Mouse (Mus musculus) neural tube, embryonic 14.5 days (tissue): ENCODE data around the gene Gm20905. TPM values are rescaled to one million over a fixed set of nuclear protein-coding genes. Genes with fewer than 3 reads are reported as not detected.
"Not testable (repeated sequence)": the region's sequence is repeated elsewhere in the genome, so short reads cannot be mapped to it uniquely, and the experiment has no call there.

ENCODE experiments used
- ATAC-seq: fragments of 200-750 bp; cut with Nextera tagmentation; 2 replicates; pipeline ENCODE4 v1.8.0; 2017; ENCODE audit warnings: low read depth, mild to moderate bottlenecking, moderate TSS enrichment, moderate library complexity
- H3K27ac ChIP-seq: fragments of 300-500 bp; sonication (generic); 2 replicates; pipeline ENCODE4 v1.5.1; 2014; ENCODE audit warnings: low read depth, mild to moderate bottlenecking, control low read depth, low read length, moderate library complexity, mixed read lengths
- H3K27me3 ChIP-seq: fragments of 300-500 bp; sonication (generic); 2 replicates; pipeline ENCODE4 v1.6.1; 2014; ENCODE audit warnings: low read length; ENCODE audit not compliant: control insufficient read depth, insufficient read depth
- H3K36me3 ChIP-seq: fragments of 300-500 bp; sonication (generic); 2 replicates; pipeline ENCODE4 v1.6.1; 2014; ENCODE audit warnings: low read length, mixed read lengths; ENCODE audit not compliant: control insufficient read depth, insufficient read depth
- H3K4me1 ChIP-seq: fragments of 300-500 bp; sonication (generic); 2 replicates; pipeline ENCODE4 v1.6.1; 2014; ENCODE audit warnings: low read length; ENCODE audit not compliant: control insufficient read depth, insufficient read depth
- H3K4me2 ChIP-seq: fragments of 300-500 bp; sonication (generic); 2 replicates; pipeline ENCODE4 v1.6.1; 2014; ENCODE audit warnings: mild to moderate bottlenecking, low read depth, low read length, control low read depth
- H3K4me3 ChIP-seq: fragments of 300-500 bp; sonication (generic); 2 replicates; pipeline ENCODE4 v1.5.1; 2014; ENCODE audit warnings: low read depth, low read length, control low read depth, mixed read lengths
- H3K9ac ChIP-seq: fragments of 300-500 bp; sonication (generic); replicated peaks from 2 replicates; pipeline ENCODE4 v1.6.1; 2014; ENCODE audit warnings: low read depth, mild to moderate bottlenecking, control low read depth, low read length, mixed read lengths
- H3K9me3 ChIP-seq: fragments of 300-500 bp; sonication (generic); 2 replicates; pipeline ENCODE4 v1.6.1; 2016; ENCODE audit warnings: low read length; ENCODE audit not compliant: control insufficient read depth
- WGBS: fragments of 180-500 bp; shearing (Covaris S2); extraction: QIAGEN DNeasy Blood & Tissue Kit; methylation state at CpG from one replicate; pipeline ENCODE4 v1.1.7; 2014; 5-methylcytosine and 5-hydroxymethylcytosine counted together
- polyA plus RNA-seq: library from polyadenylated mRNA; unstranded; fragments of >200 nt; fragmentation: Nextera tagmentation; extraction: Ambion mirVana; gene quantifications from 2 replicates; pipeline ENCODE4 v1.2.1, GENCODE M21; 2014

The Gm20905 gene
- not detected in 2 replicates for polyA plus RNA-seq

DNA sequence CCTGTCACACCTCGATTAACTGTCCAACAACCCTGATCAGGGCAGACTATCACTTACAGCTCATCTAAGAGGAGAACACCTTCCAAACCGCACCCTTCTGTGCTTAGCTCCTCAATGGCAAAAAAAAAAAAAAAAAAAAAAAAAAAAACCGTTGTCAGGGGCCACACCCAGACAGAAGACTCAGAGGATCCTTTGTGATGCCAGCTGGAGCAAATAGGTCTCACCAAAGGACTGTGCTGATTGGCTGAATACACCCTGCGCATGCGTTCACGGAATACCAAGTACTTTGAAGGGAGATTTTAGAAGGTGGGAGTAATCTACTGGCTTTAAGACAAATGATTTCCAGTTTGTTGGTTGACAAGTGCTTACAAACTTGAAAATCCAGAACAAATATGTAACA is at the start of gene Gm20905:
Gene Gm20905 (minus strand): TSS at position 101 of the 400 bp plus-strand sequence.
- H3K9ac ChIP-seq, H3K4me3 ChIP-seq, H3K27ac ChIP-seq, H3K4me2 ChIP-seq, ATAC-seq, H3K36me3 ChIP-seq, H3K4me1 ChIP-seq, H3K27me3 ChIP-seq, H3K9me3 ChIP-seq: not testable (repeated sequence)
- no CpG with 5 or more reads among the region's 6 CpGs for WGBS
